8 mouse cellular contexts compared by ENCODE assay signal in genomic region chr17:47594969-47595247, GRCm38 (mm10). TPM values are rescaled to one million over a fixed set of nuclear protein-coding genes. Genes with fewer than 3 reads are reported as not detected.
DNase-seq lines count a peak whose midpoint lies in the region; ATAC-seq and TF ChIP-seq lines count a peak whose summit lies in the region.

No protein-coding gene starts in this region.

- no peak for DNase-seq in kidney, adult 9 months
- DNase-seq in midbrain, embryonic 14.5 days: peak; percentile 27
- no peak for DNase-seq in frontal cortex, adult 2 months (ENCODE audit: extremely low spot score in 1 of 2, low spot score in 1 of 2)
- DNase-seq in spleen, postnatal 4 days (ENCODE audit: low spot score in 2 of 2): no peak

- H3K9me3 ChIP-seq in kidney, embryonic 14.5 days (ENCODE audit: control insufficient read depth, low read length): no peaks in the 10 kb centered on the region
- no peaks in the 10 kb centered on the region for H3K9me3 ChIP-seq in hindbrain, embryonic 13.5 days
- no peaks in the 10 kb centered on the region for H3K9me3 ChIP-seq in midbrain, embryonic 14.5 days (ENCODE audit: control insufficient read depth, low read length)

- WGBS in kidney, embryonic 14.5 days: 3% methylated on average over 7 of the region's 9 CpGs
- WGBS in bone marrow, adult 2 months: under 1% methylated on average over 9 of the region's 9 CpGs
- 4% methylated on average over 6 of the region's 9 CpGs for WGBS in hindbrain, embryonic 13.5 days
- WGBS in midbrain, embryonic 14.5 days: under 1% methylated on average over 9 of the region's 9 CpGs

- TF ChIP-seq POLR2A in bone marrow, adult 2 months (IDR thresholded peaks at IDR 0.05; ENCODE audit: borderline replicate concordance, control insufficient read depth, low read depth, low read length): no peak

- no peak for ATAC-seq in kidney, embryonic 14.5 days (ENCODE audit: low FRiP score, low TSS enrichment)
- no peak for ATAC-seq in hindbrain, embryonic 13.5 days (ENCODE audit: low FRiP score)
- ATAC-seq in midbrain, embryonic 14.5 days (ENCODE audit: low FRiP score, low TSS enrichment): no peak
- ATAC-seq in frontal cortex, adult (ENCODE audit: low TSS enrichment): no peak

- H3K27me3 ChIP-seq in kidney, embryonic 14.5 days (ENCODE audit: control insufficient read depth, insufficient read depth, low read length): no peaks in the 10 kb centered on the region
- H3K27me3 ChIP-seq in hindbrain, embryonic 13.5 days: 0 out of 2 replicates have a peak, but pooled peaks cover 6% of the 10 kb centered on the region
- H3K27me3 ChIP-seq in midbrain, embryonic 14.5 days (ENCODE audit: control insufficient read depth, insufficient read depth, low read length): no peaks in the 10 kb centered on the region

- peak overlapping the region; percentile 70 for H3K4me2 ChIP-seq in kidney, embryonic 14.5 days (replicated peaks; ENCODE audit: low read depth, low read length)
- H3K4me2 ChIP-seq in hindbrain, embryonic 13.5 days: peak overlapping the region; percentile 98
- peak overlapping the region; percentile 84 for H3K4me2 ChIP-seq in midbrain, embryonic 14.5 days (ENCODE audit: low read length)

- H3K4me3 ChIP-seq in kidney, embryonic 14.5 days (ENCODE audit: low read length): peak overlapping the region; percentile 81
- peak overlapping the region; percentile 99 for H3K4me3 ChIP-seq in bone marrow, adult 2 months (replicated peaks; ENCODE audit: control insufficient read depth, low read depth, low read length)
- H3K4me3 ChIP-seq in hindbrain, embryonic 13.5 days: peak overlapping the region; percentile 73
- H3K4me3 ChIP-seq in midbrain, embryonic 14.5 days (replicated peaks; ENCODE audit: low read depth, low read length): peak overlapping the region; percentile 63

- peak overlapping the region; percentile 90 for H3K9ac ChIP-seq in kidney, embryonic 14.5 days (ENCODE audit: low read depth, low read length)
- peak overlapping the region; percentile 85 for H3K9ac ChIP-seq in hindbrain, embryonic 13.5 days
- H3K9ac ChIP-seq in midbrain, embryonic 14.5 days (replicated peaks; ENCODE audit: low read length): peak overlapping the region; percentile 63; the same call in 1 of the 2 replicates

- peak overlapping the region; percentile 95 for H3K27ac ChIP-seq in kidney, embryonic 14.5 days (ENCODE audit: low read depth, low read length)
- H3K27ac ChIP-seq in bone marrow, adult 2 months (ENCODE audit: control insufficient read depth, insufficient read depth, low read depth, low read length, poor library complexity): peak overlapping the region; percentile 90
- H3K27ac ChIP-seq in hindbrain, embryonic 13.5 days: peak overlapping the region; percentile 88
- peak overlapping the region; percentile 83 for H3K27ac ChIP-seq in midbrain, embryonic 14.5 days (replicated peaks; ENCODE audit: low read depth, low read length)

- peaks cover 34% of the 10 kb centered on the region for H3K4me1 ChIP-seq in kidney, embryonic 14.5 days (ENCODE audit: control insufficient read depth, insufficient read depth, low read length)
- H3K4me1 ChIP-seq in bone marrow, adult 2 months (ENCODE audit: control insufficient read depth, insufficient read depth, low read length): peaks cover 12% of the 10 kb centered on the region
- H3K4me1 ChIP-seq in hindbrain, embryonic 13.5 days (replicated peaks): peaks cover 53% of the 10 kb centered on the region
- peaks cover 33% of the 10 kb centered on the region for H3K4me1 ChIP-seq in midbrain, embryonic 14.5 days (ENCODE audit: control insufficient read depth, insufficient read depth, low read length)

- TF ChIP-seq CTCF in bone marrow, adult 2 months (IDR thresholded peaks at IDR 0.05; ENCODE audit: control insufficient read depth, insufficient read depth, low read length): no peak

- peaks cover 37% of the 10 kb centered on the region for H3K36me3 ChIP-seq in kidney, embryonic 14.5 days (ENCODE audit: control insufficient read depth, insufficient read depth, low read length)
- peaks cover 15% of the 10 kb centered on the region for H3K36me3 ChIP-seq in hindbrain, embryonic 13.5 days
- H3K36me3 ChIP-seq in midbrain, embryonic 14.5 days (ENCODE audit: control insufficient read depth, insufficient read depth, low read length): peaks cover 10% of the 10 kb centered on the region

RNA-seq across cellular contexts. Expression of gene Bysl, which starts 16.4 kb away (rescaled TPM):
- 19.5 and 24.4 TPM in 2 replicates for polyA plus RNA-seq in kidney, embryonic 14.5 days (2014; fragmentation: Nextera tagmentation; extraction: Ambion mirVana)
- 5.8 and 9.5 TPM in 2 replicates for polyA plus RNA-seq in bone marrow, adult 2 months (2011; ENCODE audit: insufficient read depth, insufficient read length, low replicate concordance, missing spikeins)
- polyA plus RNA-seq in hindbrain, embryonic 13.5 days (2015; fragmentation: Nextera tagmentation; extraction: Ambion mirVana): 33.9 and 34.2 TPM in 2 replicates
- polyA plus RNA-seq in midbrain, embryonic 14.5 days (2014; fragmentation: Nextera tagmentation; extraction: Ambion mirVana): 32.0 and 33.2 TPM in 2 replicates
- polyA plus RNA-seq in frontal cortex, adult 2 months (2012; rRNA removed): 18.0 TPM in 2 replicates

RNA-seq across cellular contexts. Expression of gene Med20, which starts 16.5 kb away (rescaled TPM):
- 39.1 and 48.0 TPM in 2 replicates for polyA plus RNA-seq in kidney, embryonic 14.5 days (2014; fragmentation: Nextera tagmentation; extraction: Ambion mirVana)
- polyA plus RNA-seq in bone marrow, adult 2 months (2011; ENCODE audit: insufficient read depth, insufficient read length, low replicate concordance, missing spikeins): 18.0 and 21.2 TPM in 2 replicates
- polyA plus RNA-seq in hindbrain, embryonic 13.5 days (2015; fragmentation: Nextera tagmentation; extraction: Ambion mirVana): 42.5 and 44.8 TPM in 2 replicates
- polyA plus RNA-seq in midbrain, embryonic 14.5 days (2014; fragmentation: Nextera tagmentation; extraction: Ambion mirVana): 48.1 and 49.5 TPM in 2 replicates
- polyA plus RNA-seq in frontal cortex, adult 2 months (2012; rRNA removed): 33.2 and 34.6 TPM in 2 replicates

RNA-seq across cellular contexts. Expression of gene Gm20517, which starts 16.5 kb away (rescaled TPM):
- polyA plus RNA-seq in kidney, embryonic 14.5 days (2014; fragmentation: Nextera tagmentation; extraction: Ambion mirVana): 1.6 and 4.2 TPM in 2 replicates
- 3.0 and 5.1 TPM in 2 replicates for polyA plus RNA-seq in bone marrow, adult 2 months (2011; ENCODE audit: insufficient read depth, insufficient read length, low replicate concordance, missing spikeins)
- polyA plus RNA-seq in hindbrain, embryonic 13.5 days (2015; fragmentation: Nextera tagmentation; extraction: Ambion mirVana): 2.1 and 2.7 TPM in 2 replicates
- 3.1 and 3.2 TPM in 2 replicates for polyA plus RNA-seq in midbrain, embryonic 14.5 days (2014; fragmentation: Nextera tagmentation; extraction: Ambion mirVana)
- polyA plus RNA-seq in frontal cortex, adult 2 months (2012; rRNA removed): 3.5 and 3.7 TPM in 2 replicates

RNA-seq across cellular contexts. Expression of gene Usp49, which starts 35.6 kb away (rescaled TPM):
- 6.6 and 8.1 TPM in 2 replicates for polyA plus RNA-seq in kidney, embryonic 14.5 days (2014; fragmentation: Nextera tagmentation; extraction: Ambion mirVana)
- 9.3 and 10.3 TPM in 2 replicates for polyA plus RNA-seq in bone marrow, adult 2 months (2011; ENCODE audit: insufficient read depth, insufficient read length, low replicate concordance, missing spikeins)
- 8.6 and 9.1 TPM in 2 replicates for polyA plus RNA-seq in hindbrain, embryonic 13.5 days (2015; fragmentation: Nextera tagmentation; extraction: Ambion mirVana)
- polyA plus RNA-seq in midbrain, embryonic 14.5 days (2014; fragmentation: Nextera tagmentation; extraction: Ambion mirVana): 7.5 and 7.6 TPM in 2 replicates
- polyA plus RNA-seq in frontal cortex, adult 2 months (2012; rRNA removed): 12.4 and 13.1 TPM in 2 replicates
